Mouse (Mus musculus) neutrophil, adult 83 days (primary cell): ENCODE data around the gene Washc3. TPM values are rescaled to one million over a fixed set of nuclear protein-coding genes. Genes with fewer than 3 reads are reported as not detected.

Source experiments
- total RNA-seq, 2 experiments: library from RNA; stranded (reverse); gene quantifications; one replicate each; pipeline ENCODE4 v1.2.4; 2023

Washc3 gene
- 10 to 100 TPM; 16.7 to 23.1 TPM for total RNA-seq

GRCm38 (mm10) chr10:88200951-88201638, at the start of gene Washc3:
Gene Washc3 (plus strand): TSS chr10:88201093.

Other genes with a start within 250 kb of the Washc3 start
- not detected for gene Pmch, start 110.0 kb upstream of the Washc3 start, total RNA-seq
- gene Parpbp, start 54.2 kb upstream of the Washc3 start, total RNA-seq: 10 to 100 TPM in 1 of 2 experiments, 1 to 10 TPM in 1; 7.5 to 12.1 TPM
- 10 to 100 TPM; 11.8 to 13.2 TPM for gene Nup37, start 54.1 kb upstream of the Washc3 start, total RNA-seq
- gene Dram1, start 178.0 kb downstream of the Washc3 start, total RNA-seq: 10 to 100 TPM; 32.1 to 33.1 TPM
- 10 to 100 TPM; 23.4 to 24.8 TPM for gene Gnptab, start 178.0 kb downstream of the Washc3 start, total RNA-seq